Mouse (Mus musculus) lung, adult 10 weeks (tissue): ENCODE data around the gene Cd19. TPM values are rescaled to one million over a fixed set of nuclear protein-coding genes. Genes with fewer than 3 reads are reported as not detected.

Experiments
- polyA plus RNA-seq: library from polyadenylated mRNA; stranded (reverse); fragments of 350-450 nt; fragmentation: Illumina TruSeq; extraction: RNeasy Lipid Tissue Mini Kit (QIAGEN cat#74804); gene quantifications from one replicate; pipeline ENCODE4 v1.2.3, GENCODE M21; 2014; ENCODE audit warnings: low read depth, low replicate concordance; ENCODE audit not compliant: insufficient read depth

Gene Cd19
- polyA plus RNA-seq, result 18.3 TPM

GRCm38 (mm10) chr7:126414725-126415124, at the start of gene Cd19:
TSS of gene Cd19 (minus strand) at chr7:126414889.

GRCm38 (mm10) chr7:126463004-126463403, 48.3 kb upstream of the Cd19 start, which contains the start of gene Atp2a1:
TSS of gene Atp2a1 (minus strand) at chr7:126463108.

GRCm38 (mm10) chr7:126428631-126429502, 14.2 kb upstream of the Cd19 start, which contains the start of gene Rabep2:
TSS of gene Rabep2 (plus strand) at chr7:126428759.

DNA sequence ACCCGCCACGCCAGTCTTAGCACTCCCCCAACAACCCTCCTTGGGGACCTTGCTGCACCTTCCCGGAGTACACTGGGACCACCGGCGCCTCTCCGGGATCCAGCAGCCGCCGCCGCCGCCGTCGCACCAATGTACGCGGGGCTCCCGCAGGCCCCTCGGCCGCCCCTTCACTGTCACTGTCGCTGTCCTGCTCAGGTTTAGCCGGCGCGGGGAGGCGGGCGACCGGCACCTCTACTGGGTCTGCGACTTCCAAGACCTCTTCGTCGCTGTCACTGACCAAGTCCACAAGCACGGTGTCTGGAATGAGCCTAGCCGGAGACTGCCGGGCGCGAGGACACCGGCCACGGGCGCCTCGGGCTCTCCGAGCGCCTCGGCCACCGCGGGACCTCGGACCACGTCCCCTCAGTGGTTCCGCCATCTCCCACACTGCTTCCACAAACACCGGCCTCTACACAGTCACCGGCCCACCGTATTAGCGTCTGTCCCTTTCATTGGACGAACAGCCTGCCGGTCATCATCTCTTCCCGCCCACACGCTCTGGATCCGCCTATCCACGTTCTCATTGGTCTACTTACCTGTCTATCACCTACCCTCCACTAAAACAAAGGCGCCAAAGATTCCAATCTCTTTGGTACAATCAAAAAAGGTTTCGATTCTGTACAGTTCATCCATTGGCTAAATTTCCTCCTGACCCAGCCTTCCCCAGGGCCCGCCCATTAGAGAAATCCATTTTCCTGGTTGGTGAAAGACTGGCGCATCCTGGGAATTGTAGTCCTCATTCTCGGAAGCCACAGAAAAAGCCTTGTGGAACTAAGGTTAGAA, 18.2 kb downstream of the Cd19 start, which contains the start of gene Nfatc2ip:
TSS of gene Nfatc2ip (minus strand) at position 440 of the 822 bp plus-strand sequence.

DNA sequence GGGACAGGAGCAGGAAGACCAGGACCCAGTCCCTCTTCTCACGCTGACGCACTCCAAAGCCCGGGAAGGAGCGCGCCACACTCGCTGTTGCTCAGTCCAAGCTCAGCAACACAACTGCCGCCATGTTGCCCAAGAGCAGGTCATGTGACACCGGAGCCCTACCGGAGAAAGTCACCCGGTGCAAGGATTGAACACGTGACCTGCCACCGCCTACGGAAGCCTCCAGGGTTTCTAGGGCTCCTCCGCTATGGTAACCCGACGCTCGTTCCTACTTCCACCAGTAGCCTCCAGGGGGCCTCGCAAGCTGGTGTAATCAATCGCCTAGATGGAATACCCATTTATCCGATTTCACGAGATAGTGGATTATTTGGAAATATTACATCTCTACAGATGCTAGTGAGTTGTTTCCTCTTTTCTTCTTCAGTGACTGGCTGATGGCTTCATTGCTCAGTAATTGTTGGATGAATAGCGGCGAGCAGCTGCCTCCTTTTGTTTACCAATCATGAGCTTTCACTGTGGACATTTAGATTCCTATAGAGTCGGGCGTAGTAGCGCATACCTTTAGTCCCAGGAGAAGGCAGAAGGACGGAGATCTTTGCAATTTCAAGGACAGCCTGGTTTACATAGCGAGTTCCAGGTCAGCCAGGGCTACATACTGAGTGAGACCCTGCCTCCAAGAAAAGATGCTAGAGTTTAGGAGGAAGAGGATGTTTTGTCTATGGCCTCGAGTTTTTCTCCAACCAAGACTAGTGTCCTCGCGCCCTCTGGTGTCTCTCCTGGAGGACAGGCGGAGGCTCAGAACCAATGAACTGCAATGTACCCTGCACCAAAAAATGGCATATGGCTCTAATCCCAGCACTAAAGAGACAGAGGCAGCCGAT, 37.2 kb downstream of the Cd19 start, which contains the start of gene Spns1:
TSS of gene Spns1 (minus strand) at position 173 of the 881 bp plus-strand sequence.

DNA sequence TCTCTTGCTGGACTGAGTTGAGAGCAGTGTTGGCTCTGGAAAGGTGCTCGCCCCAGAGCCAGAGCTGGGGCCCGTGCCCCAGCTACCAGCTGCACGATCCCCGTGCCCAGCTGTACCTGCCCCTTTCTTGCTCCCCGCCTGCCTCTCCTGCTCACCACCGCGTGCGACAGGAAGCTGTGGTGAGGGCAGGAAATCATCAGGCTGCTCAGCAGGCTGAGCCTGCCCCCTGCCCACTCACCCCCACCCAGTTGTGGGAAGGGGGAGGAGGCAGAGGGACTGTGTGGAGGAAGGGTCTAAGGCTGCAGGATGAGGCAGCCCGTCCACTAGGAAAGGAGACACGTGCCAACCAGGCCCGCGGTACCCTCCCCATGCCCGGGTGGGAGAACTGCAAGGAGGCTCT, 45.3 kb downstream of the Cd19 start, which contains the start of gene Lat:
TSS of gene Lat (minus strand) at position 178 of the 400 bp plus-strand sequence.

Other genes starting within 250 kb of the Cd19 start
- 34.7 TPM for gene Xpo6, start 214.4 kb downstream of the Cd19 start, polyA plus RNA-seq
- 7.7 TPM for gene Sbk1, start 142.3 kb downstream of the Cd19 start, polyA plus RNA-seq
- gene Lat, start 45.3 kb downstream of the Cd19 start, polyA plus RNA-seq, result 14.7 TPM
- gene Spns1, start 37.4 kb downstream of the Cd19 start, polyA plus RNA-seq, result 37.2 TPM
- gene Nfatc2ip, start 18.2 kb downstream of the Cd19 start, polyA plus RNA-seq, result 4.5 TPM
- gene Rabep2, start 13.9 kb upstream of the Cd19 start, polyA plus RNA-seq, result 14.1 TPM
- 1.8 TPM for gene Atp2a1, start 48.2 kb upstream of the Cd19 start, polyA plus RNA-seq
- 17.9 TPM for gene Sh2b1, start 60.5 kb upstream of the Cd19 start, polyA plus RNA-seq
- gene Tufm, start 72.5 kb upstream of the Cd19 start, polyA plus RNA-seq, result 43.5 TPM
- 21.0 TPM for gene Atxn2l, start 88.5 kb upstream of the Cd19 start, polyA plus RNA-seq
- 62.9 TPM for gene Eif3c, start 151.5 kb upstream of the Cd19 start, polyA plus RNA-seq
- 8.5 TPM for gene Apobr, start 170.1 kb upstream of the Cd19 start, polyA plus RNA-seq
- 29.4 TPM for gene Cln3, start 170.9 kb upstream of the Cd19 start, polyA plus RNA-seq
- 0.32 TPM for gene Il27, start 180.1 kb upstream of the Cd19 start, polyA plus RNA-seq
- 293 TPM for gene Nupr1, start 216.0 kb upstream of the Cd19 start, polyA plus RNA-seq
- gene Sgf29, start 234.4 kb upstream of the Cd19 start, polyA plus RNA-seq, result 42.0 TPM